Mouse (Mus musculus) olfactory bulb, adult 2 months (tissue): ENCODE data around the gene Hoxb5.

Experiments
- CTCF ChIP-seq: fragments of 200-500 bp; IDR thresholded peaks from 2 replicates; pipeline ENCODE4 v1.5.1; 2012; ENCODE audit warnings: low read depth, mild to moderate bottlenecking, low read length, moderate library complexity; ENCODE audit not compliant: insufficient read depth
- POLR2A ChIP-seq: fragments of 200-500 bp; IDR thresholded peaks from 2 replicates; pipeline ENCODE4 v1.6.1; 2012; ENCODE audit warnings: mild to moderate bottlenecking, low read depth, low read length, moderate library complexity; ENCODE audit not compliant: insufficient read depth

GRCm38 (mm10) chr11:96290705-96291355 is 12.3 kb upstream of the Hoxb5 start:
- TF ChIP-seq CTCF (no peak), POLR2A (no peak)
